ENCODE assay signal across 10 mouse cellular contexts in the genomic region with DNA sequence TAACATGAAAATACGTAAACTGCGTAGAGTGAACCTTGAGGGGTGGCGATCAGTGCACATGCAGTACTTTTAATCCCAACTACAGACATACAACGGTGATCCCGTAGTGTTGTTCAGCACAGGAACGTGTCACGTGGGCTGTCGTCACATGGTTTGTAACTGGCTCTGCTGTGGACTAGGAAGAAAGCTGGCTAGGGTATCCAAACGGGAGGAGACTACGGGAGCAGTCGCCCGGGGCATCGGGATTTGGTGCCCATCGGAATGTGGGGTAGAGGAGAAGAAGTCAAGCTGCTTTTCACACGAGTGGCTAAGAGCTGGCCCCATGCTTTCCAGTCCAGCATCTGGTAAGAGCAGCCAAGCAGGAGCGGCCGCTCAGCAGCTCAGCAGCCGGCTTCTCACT. TPM values are rescaled to one million over a fixed set of nuclear protein-coding genes. Genes with fewer than 3 reads are reported as not detected.
A peak's percentile ranks its signal among the peaks of the same experiment; 100 is the strongest.
DNase-seq lines count a peak whose midpoint lies in the region; ATAC-seq and TF ChIP-seq lines count a peak whose summit lies in the region.
"Had no signal": no experiment of that assay in that cellular context is flagged by ENCODE, and none has a peak within 500 bp of the region (broad histone marks: within the 10 kb centered on the region; RNA-seq: fewer than 3 reads in every experiment).

No protein-coding gene starts in this region.

- peak overlapping the region; percentile 63 for H3K4me3 ChIP-seq in gastrocnemius, adult 2 months
- H3K4me3 ChIP-seq in hindbrain, postnatal 0 days (ENCODE audit: low read length), result peak overlapping the region; percentile 25
- peak overlapping the region; percentile 23 for H3K4me3 ChIP-seq in midbrain, embryonic 15.5 days

- intact Hi-C loops in gastrocnemius, adult 2 months (cut with DNase I), result no loop called here

- 39% methylated on average over 18 of the region's 18 CpGs for WGBS in hindbrain, postnatal 0 days
- 53% methylated on average over 18 of the region's 18 CpGs for WGBS in midbrain, embryonic 15.5 days

- no peaks in the 10 kb centered on the region for H3K27me3 ChIP-seq in hindbrain, postnatal 0 days (ENCODE audit: insufficient read depth, low read length)
- H3K27me3 ChIP-seq in midbrain, embryonic 15.5 days (replicated peaks), result no peaks in the 10 kb centered on the region

- H3K4me1 ChIP-seq in hindbrain, postnatal 0 days (ENCODE audit: insufficient read depth, low read length), result no peaks in the 10 kb centered on the region
- no peaks in the 10 kb centered on the region for H3K4me1 ChIP-seq in midbrain, embryonic 15.5 days

- DNase-seq in ES-CJ7 (ENCODE audit: low read depth, low spot score), result peak; percentile 48
- DNase-seq in cerebellum, adult 9-11 months, result peak; percentile 68
- peak; percentile 49 for DNase-seq in gastrocnemius, adult 2 months
- DNase-seq in hindbrain, postnatal 0 days (ENCODE audit: low spot score), result peak; percentile 80
- peak; percentile 22 to 33 for DNase-seq in left cerebral cortex, adult 18-20 months (ENCODE audit: low spot score in 2 of 2)
- no peak for DNase-seq in urinary bladder, postnatal 4 days (ENCODE audit: low spot score in 2 of 2)

- no peaks in the 10 kb centered on the region for H3K9me3 ChIP-seq in hindbrain, postnatal 0 days (ENCODE audit: low read length)
- H3K9me3 ChIP-seq in midbrain, embryonic 15.5 days, result no peaks in the 10 kb centered on the region
- H3K9me3 ChIP-seq: G1E had no signal

- ATAC-seq in hindbrain, postnatal 0 days, result peak; percentile 97
- peak; percentile 82 for ATAC-seq in midbrain, embryonic 15.5 days (replicated peaks)
- ATAC-seq in activated CD4-positive, CD25-positive, alpha-beta regulatory T cell, adult 4 months, result no peak

- H3K4me2 ChIP-seq in hindbrain, postnatal 0 days (ENCODE audit: low read depth, low read length), result peak overlapping the region; percentile 48
- H3K4me2 ChIP-seq in midbrain, embryonic 15.5 days, result peak overlapping the region; percentile 40

- peak overlapping the region; percentile 66 for H3K27ac ChIP-seq in gastrocnemius, adult 2 months
- peak overlapping the region; percentile 45; the same call in 1 of the 2 replicates for H3K27ac ChIP-seq in hindbrain, postnatal 0 days
- no peak overlapping the region for H3K27ac ChIP-seq in midbrain, embryonic 15.5 days

- TF ChIP-seq CTCF in gastrocnemius, adult 2 months (IDR thresholded peaks at IDR 0.05), result no peak
- no peak for TF ChIP-seq CTCF in hindbrain, postnatal 0 days (IDR thresholded peaks at IDR 0.05; ENCODE audit: low read depth)

- H3K9ac ChIP-seq in hindbrain, postnatal 0 days (replicated peaks; ENCODE audit: low read length), result no peak overlapping the region
- no peak overlapping the region for H3K9ac ChIP-seq in midbrain, embryonic 15.5 days

- no peaks in the 10 kb centered on the region for H3K36me3 ChIP-seq in hindbrain, postnatal 0 days (ENCODE audit: insufficient read depth, low read length)
- no peaks in the 10 kb centered on the region for H3K36me3 ChIP-seq in midbrain, embryonic 15.5 days (replicated peaks)
- H3K36me3 ChIP-seq: G1E had no signal

RNA-seq across cellular contexts. Expression of a gene that starts 9.0 kb away (rescaled TPM):
- under 1 TPM; 0.20 to 0.26 TPM for total RNA-seq in gastrocnemius, adult 2 months (2021)
- total RNA-seq in hindbrain, postnatal 0 days (2014; rRNA removed), result 4.9 and 6.7 TPM in 2 replicates
- 0.96 and 1.1 TPM in 2 replicates for polyA plus RNA-seq in hindbrain, postnatal 0 days (2015; fragmentation: Nextera tagmentation; extraction: Ambion mirVana)
- 10 to 100 TPM in 1 of 2 experiments, 1 to 10 TPM in 1; 7.9 to 10.7 TPM for total RNA-seq in left cerebral cortex, adult 18-20 months (2021)
- polyA plus RNA-seq in midbrain, embryonic 15.5 days (2015; fragmentation: Nextera tagmentation; extraction: Ambion mirVana), result 0.30 and 0.46 TPM in 2 replicates
- not detected for polyA plus RNA-seq in activated CD4-positive, CD25-positive, alpha-beta regulatory T cell, adult 4 months (2017; shearing (Covaris generic))
- polyA plus RNA-seq: G1E had no signal

RNA-seq across cellular contexts. Expression of a gene that starts 29.1 kb away (rescaled TPM):
- total RNA-seq in gastrocnemius, adult 2 months (2021), result 1 to 10 TPM; 7.4 TPM
- total RNA-seq in hindbrain, postnatal 0 days (2014; rRNA removed), result 12.3 and 16.3 TPM in 2 replicates
- polyA plus RNA-seq in hindbrain, postnatal 0 days (2015; fragmentation: Nextera tagmentation; extraction: Ambion mirVana), result 65.1 and 72.0 TPM in 2 replicates
- 10 to 100 TPM; 18.6 to 19.7 TPM for total RNA-seq in left cerebral cortex, adult 18-20 months (2021)
- polyA plus RNA-seq in midbrain, embryonic 15.5 days (2015; fragmentation: Nextera tagmentation; extraction: Ambion mirVana), result 41.4 and 47.0 TPM in 2 replicates
- polyA plus RNA-seq in activated CD4-positive, CD25-positive, alpha-beta regulatory T cell, adult 4 months (2017; shearing (Covaris generic)), result 10 to 100 TPM; 76.6 to 88.1 TPM

RNA-seq across cellular contexts. Expression of a gene that starts 29.2 kb away (rescaled TPM):
- 10 to 100 TPM; 10.8 to 14.1 TPM for total RNA-seq in gastrocnemius, adult 2 months (2021)
- 36.8 and 37.3 TPM in 2 replicates for total RNA-seq in hindbrain, postnatal 0 days (2014; rRNA removed)
- 66.9 and 68.9 TPM in 2 replicates for polyA plus RNA-seq in hindbrain, postnatal 0 days (2015; fragmentation: Nextera tagmentation; extraction: Ambion mirVana)
- total RNA-seq in left cerebral cortex, adult 18-20 months (2021), result 10 to 100 TPM; 31.4 to 31.9 TPM
- polyA plus RNA-seq in midbrain, embryonic 15.5 days (2015; fragmentation: Nextera tagmentation; extraction: Ambion mirVana), result 74.2 and 81.5 TPM in 2 replicates
- polyA plus RNA-seq in activated CD4-positive, CD25-positive, alpha-beta regulatory T cell, adult 4 months (2017; shearing (Covaris generic)), result 100 to 1,000 TPM; 205 to 218 TPM

RNA-seq across cellular contexts. Expression of a gene that starts 43.2 kb away (rescaled TPM):
- total RNA-seq in gastrocnemius, adult 2 months (2021), result 10 to 100 TPM; 26.4 to 30.7 TPM
- 29.7 and 33.9 TPM in 2 replicates for total RNA-seq in hindbrain, postnatal 0 days (2014; rRNA removed)
- polyA plus RNA-seq in hindbrain, postnatal 0 days (2015; fragmentation: Nextera tagmentation; extraction: Ambion mirVana), result 46.2 and 49.7 TPM in 2 replicates
- 10 to 100 TPM; 46.9 to 47.2 TPM for total RNA-seq in left cerebral cortex, adult 18-20 months (2021)
- 41.9 and 44.1 TPM in 2 replicates for polyA plus RNA-seq in midbrain, embryonic 15.5 days (2015; fragmentation: Nextera tagmentation; extraction: Ambion mirVana)
- 1 to 10 TPM; 3.9 to 6.9 TPM for polyA plus RNA-seq in activated CD4-positive, CD25-positive, alpha-beta regulatory T cell, adult 4 months (2017; shearing (Covaris generic))

RNA-seq across cellular contexts. Expression of a gene that starts 50.3 kb away (rescaled TPM):
- total RNA-seq in gastrocnemius, adult 2 months (2021), result not detected
- not detected in 2 replicates for total RNA-seq in hindbrain, postnatal 0 days (2014; rRNA removed)
- polyA plus RNA-seq in hindbrain, postnatal 0 days (2015; fragmentation: Nextera tagmentation; extraction: Ambion mirVana), result 0.49 TPM in 1 of 2 replicates, not detected in the other
- total RNA-seq in left cerebral cortex, adult 18-20 months (2021), result not detected
- not detected in 2 replicates for polyA plus RNA-seq in midbrain, embryonic 15.5 days (2015; fragmentation: Nextera tagmentation; extraction: Ambion mirVana)
- 1 to 10 TPM in 1 of 2 experiments, not detected in 1; 2.0 TPM for polyA plus RNA-seq in activated CD4-positive, CD25-positive, alpha-beta regulatory T cell, adult 4 months (2017; shearing (Covaris generic))
- total RNA-seq: G1E; gastrocnemius, postnatal 4 days had no signal
- polyA plus RNA-seq: G1E had no signal

Comparison
In these comparisons a context has a peak if more than half of its experiments do, and no peak if none do; other contexts are left out.
1. DNase-seq: peak in ES-CJ7 (single experiment), cerebellum, adult 9-11 months (single experiment), gastrocnemius, adult 2 months (single experiment), hindbrain, postnatal 0 days (single experiment) and left cerebral cortex, adult 18-20 months (2 of 2); none in urinary bladder, postnatal 4 days (0 of 2).
2. Peak in every context shown above with its lines, with median percentiles within 50 percentile points of each other: H3K4me3 ChIP-seq.